Mouse (Mus musculus) adrenal gland, postnatal 36 days (tissue): Measurements from ENCODE around the gene Btbd35f14. TPM values are rescaled to one million over a fixed set of nuclear protein-coding genes. Genes with fewer than 3 reads are reported as not detected.
"Not testable (repeated sequence)": the region's sequence is repeated elsewhere in the genome, so short reads cannot be mapped to it uniquely, and the experiment has no call there.

Experiments used
- DNase-seq, 2 experiments: peaks; one replicate each; pipeline ENCODE4 v3.0.0; 2021; ENCODE audit warnings: mixed read lengths in 1 of 2
- long read RNA-seq, 2 experiments: library from polyadenylated mRNA; stranded (forward); transcript quantifications; one replicate each; pipeline ENCODE4 v2.0.0; 2021; ENCODE audit warnings: borderline sequencing depth in 2 of 2
- total RNA-seq, 2 experiments: library from RNA; stranded (reverse); gene quantifications; 2 replicates each; pipeline ENCODE4 v1.2.3; 2021

Gene Btbd35f14
- not detected for total RNA-seq
- long read RNA-seq, experiment 1, result 0 reads
- long read RNA-seq, experiment 2, result 0 reads

GRCm38 (mm10) chrX:33702249-33702648, at the start of gene Btbd35f14:
Gene Btbd35f14 (minus strand): TSS chrX:33702349.
- not testable (repeated sequence) for DNase-seq

GRCm38 (mm10) chrX:33656872-33657271, 45.3 kb downstream of the Btbd35f14 start, which contains the start of gene Btbd35f13:
Gene Btbd35f13 (plus strand): TSS chrX:33657172.
- DNase-seq, result not testable (repeated sequence)

Other genes with a start within 250 kb of the Btbd35f14 start
- not detected for gene Btbd35f15, start 125.0 kb downstream of the Btbd35f14 start, total RNA-seq
- gene Btbd35f13, start 45.2 kb downstream of the Btbd35f14 start, total RNA-seq, result not detected